Mouse (Mus musculus) stomach, adult 2 months (tissue): Measurements from ENCODE around the gene 5730480H06Rik. TPM values are rescaled to one million over a fixed set of nuclear protein-coding genes. Genes with fewer than 3 reads are reported as not detected.

ENCODE experiments used
- polyA plus RNA-seq: library from polyadenylated mRNA; depleted of rRNA; stranded (reverse); fragments of >200 nt; gene quantifications from 2 replicates; pipeline ENCODE4 v1.2.3, GENCODE M21; 2012; rRNA removed

Gene 5730480H06Rik
- 0.30 and 0.34 TPM in 2 replicates for polyA plus RNA-seq

DNA sequence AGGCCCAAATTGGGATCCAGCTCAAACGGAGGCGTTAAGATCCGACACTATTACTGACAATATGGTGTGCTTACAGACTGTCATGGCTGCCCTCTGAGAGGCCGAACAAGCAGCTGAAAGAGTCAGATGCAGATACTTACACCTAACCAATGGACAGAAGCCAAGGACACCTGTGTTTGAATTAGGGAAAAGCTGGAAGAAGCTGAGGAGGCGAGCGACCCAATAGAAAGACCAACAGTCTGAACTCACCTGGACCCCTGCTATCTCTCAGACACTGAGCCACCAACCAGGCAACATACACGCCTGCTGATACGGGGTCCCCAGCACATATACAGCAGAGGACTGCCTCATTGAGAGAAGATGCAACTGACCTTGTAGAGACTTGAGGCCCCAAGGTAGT, at the start of gene 5730480H06Rik:
TSS of gene 5730480H06Rik (plus strand) at position 301 of the 400 bp plus-strand sequence.

